Mouse (Mus musculus): ENCODE results near the gene Palm2. TPM values are rescaled to one million over a fixed set of nuclear protein-coding genes. Genes with fewer than 3 reads are reported as not detected.

Palm2 gene
- polyA plus RNA-seq, 1 experiment from 2014 or later = not detected

DNA sequence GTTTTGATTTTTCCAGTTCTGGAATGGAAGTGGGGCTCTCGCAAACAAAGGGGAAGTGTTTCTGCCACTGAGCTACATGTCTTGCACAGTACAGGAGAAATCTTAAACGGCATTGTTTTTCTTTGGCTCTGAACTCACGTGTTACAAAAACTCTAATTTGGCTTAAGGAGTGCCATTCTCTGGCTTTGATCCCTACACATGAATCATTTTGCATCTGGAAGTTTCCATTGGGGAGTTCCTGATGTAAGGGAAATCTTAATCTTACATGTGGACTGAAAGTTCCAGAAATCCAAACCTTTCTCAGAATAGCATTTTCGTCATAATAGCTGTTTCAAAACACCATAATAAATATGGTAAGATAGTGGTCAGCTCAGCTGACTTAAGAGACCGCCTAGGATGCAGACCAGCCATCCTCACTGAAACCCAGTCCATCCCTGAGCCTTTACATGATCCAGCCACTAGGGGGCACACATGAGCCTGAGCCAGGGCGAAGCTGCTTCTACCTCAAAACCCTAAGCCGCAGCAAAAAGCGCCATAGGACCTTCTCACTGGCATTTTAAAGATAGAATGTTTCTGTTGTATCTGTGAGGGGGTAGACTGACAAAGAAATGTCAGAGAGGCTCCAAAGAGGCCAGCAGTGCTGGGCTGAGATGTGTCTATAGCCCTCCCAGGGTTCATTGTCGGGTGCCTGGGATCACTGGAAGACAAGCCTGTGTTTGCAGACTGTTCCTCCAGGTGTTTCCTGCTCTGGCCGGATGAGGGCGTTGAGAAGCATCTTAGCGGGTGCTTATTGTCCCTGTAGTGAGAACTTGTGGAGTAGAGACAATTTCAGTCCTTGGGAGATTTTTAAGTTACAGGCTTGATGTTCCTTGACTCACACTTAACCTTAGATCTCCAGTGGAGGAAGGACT, 239.2 kb downstream of the Palm2 start:
- H3K27ac ChIP-seq = no peak overlapping the region
- 1% methylated on average over 11 of the region's 12 CpGs for WGBS (ENCODE audit: missing documents)
- no peak overlapping the region for H3K4me3 ChIP-seq (ENCODE audit: inconsistent target)
- no peaks in the 10 kb centered on the region for H3K79me2 ChIP-seq (ENCODE audit: inconsistent target)
- no peaks in the 10 kb centered on the region for H3K36me3 ChIP-seq (ENCODE audit: inconsistent target)

DNA sequence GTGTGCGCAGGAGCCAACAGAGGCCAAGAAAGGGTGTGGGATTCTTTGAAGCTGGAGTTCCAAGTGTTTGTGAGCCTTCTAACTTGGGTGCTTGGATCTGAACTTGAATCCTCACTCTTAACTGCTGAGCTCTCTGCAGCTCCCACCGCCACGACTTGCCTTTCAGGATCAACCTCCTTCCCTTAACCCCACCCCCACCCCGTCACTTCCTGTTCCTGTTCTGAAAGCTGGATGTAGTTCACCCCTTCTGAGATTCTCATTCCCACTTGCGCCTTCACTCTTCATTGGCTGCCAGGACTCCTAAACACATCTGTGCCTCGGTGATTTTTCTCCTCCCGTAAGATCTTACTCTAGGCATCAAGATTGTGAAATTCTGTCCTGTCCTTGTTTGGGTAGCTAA, 240.3 kb downstream of the Palm2 start:
- WGBS (ENCODE audit: missing documents) = 56% methylated on average over 7 of the region's 7 CpGs

DNA sequence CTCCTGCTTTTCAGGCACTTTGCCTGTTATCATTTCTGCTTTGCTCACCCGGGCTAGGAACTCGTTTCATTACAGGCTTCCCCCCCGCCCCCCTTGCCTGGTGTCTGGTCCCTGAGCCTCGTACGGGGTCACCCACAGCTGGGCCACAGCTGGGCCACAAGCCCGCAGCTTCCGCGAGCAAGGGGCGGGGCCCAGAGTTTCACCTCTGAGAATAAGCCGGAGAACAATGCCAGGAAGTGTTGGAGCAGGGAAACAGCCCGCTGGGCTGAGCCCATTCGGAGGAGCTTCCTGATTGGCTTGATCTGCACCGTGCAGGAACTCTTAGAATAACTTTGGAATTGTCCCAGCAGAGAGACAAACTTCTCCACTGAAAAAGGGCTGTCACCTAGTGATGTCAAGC, 241.3 kb downstream of the Palm2 start:
- H3K27ac ChIP-seq = no peak overlapping the region

More for the DNA sequence above, 240.3 kb downstream of the Palm2 start:
- H3K4me3 ChIP-seq (ENCODE audit: inconsistent target) = no peak overlapping the region
- no peaks in the 10 kb centered on the region for H3K79me2 ChIP-seq (ENCODE audit: inconsistent target)
- H3K36me3 ChIP-seq (ENCODE audit: inconsistent target) = no peaks in the 10 kb centered on the region
- no peak overlapping the region for H3K27ac ChIP-seq

DNA sequence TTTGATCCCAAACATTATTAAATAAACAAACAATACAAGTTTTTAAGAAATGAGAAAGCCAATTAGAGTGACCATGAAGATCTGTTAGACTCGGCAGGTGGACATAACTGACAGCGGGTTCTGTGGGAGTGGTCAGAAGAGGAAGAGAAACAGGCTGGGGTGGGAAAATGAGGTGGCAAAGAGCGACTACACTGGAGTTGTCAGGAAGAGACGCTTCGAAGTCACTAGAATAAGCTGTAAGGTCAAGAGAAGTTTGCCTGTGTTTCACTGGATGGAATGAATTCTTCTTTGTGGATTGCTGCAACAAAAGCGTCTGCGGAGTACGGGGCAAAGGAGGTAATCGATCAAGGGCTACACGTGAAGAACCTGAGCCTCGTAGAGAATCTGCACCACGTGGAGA, 243.9 kb downstream of the Palm2 start:
- no peaks in the 10 kb centered on the region for H3K79me2 ChIP-seq (ENCODE audit: inconsistent target)
- 64% methylated on average over 12 of the region's 12 CpGs for WGBS (ENCODE audit: missing documents)
- H3K36me3 ChIP-seq (ENCODE audit: inconsistent target) = no peaks in the 10 kb centered on the region
- no peak overlapping the region for H3K4me3 ChIP-seq (ENCODE audit: inconsistent target)
- no peak overlapping the region for H3K27ac ChIP-seq

More for the DNA sequence above, 241.3 kb downstream of the Palm2 start:
- Histone ChIP-seq H3K4me3 (ENCODE audit: inconsistent target) (no peak overlapping the region), H3K79me2 (ENCODE audit: inconsistent target) (no peaks in the 10 kb centered on the region), H3K36me3 (ENCODE audit: inconsistent target) (no peaks in the 10 kb centered on the region)
- WGBS (ENCODE audit: missing documents) = 0% methylated on average over 12 of the region's 13 CpGs

DNA sequence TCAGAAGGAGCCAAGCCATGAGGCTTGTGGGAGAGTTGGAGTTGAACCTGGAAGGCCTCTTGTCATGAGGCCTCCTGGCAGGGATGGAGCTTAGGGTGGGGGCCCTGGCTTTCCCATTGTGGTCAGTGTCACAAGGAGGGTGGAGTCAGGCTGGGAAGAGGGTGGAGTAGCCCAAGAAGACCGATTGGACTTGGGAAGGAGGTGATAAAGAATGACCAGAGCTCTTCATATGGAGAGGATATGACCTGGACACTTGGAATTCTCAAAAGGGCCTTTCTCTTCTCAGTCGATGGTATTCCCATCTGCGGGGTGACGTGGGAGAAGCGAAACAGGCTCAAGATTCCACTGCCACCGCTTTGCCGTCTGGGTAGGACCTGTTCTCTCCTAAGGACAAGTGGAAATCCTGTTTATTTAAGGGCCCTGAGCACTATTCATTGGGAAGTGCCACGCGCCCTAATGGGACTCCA, 245.0 kb downstream of the Palm2 start:
- H3K27ac ChIP-seq = no peak overlapping the region
- 84% methylated on average over 9 of the region's 9 CpGs for WGBS (ENCODE audit: missing documents)
- H3K4me3 ChIP-seq (ENCODE audit: inconsistent target) = no peak overlapping the region
- H3K36me3 ChIP-seq (ENCODE audit: inconsistent target) = no peaks in the 10 kb centered on the region
- H3K79me2 ChIP-seq (ENCODE audit: inconsistent target) = no peaks in the 10 kb centered on the region

DNA sequence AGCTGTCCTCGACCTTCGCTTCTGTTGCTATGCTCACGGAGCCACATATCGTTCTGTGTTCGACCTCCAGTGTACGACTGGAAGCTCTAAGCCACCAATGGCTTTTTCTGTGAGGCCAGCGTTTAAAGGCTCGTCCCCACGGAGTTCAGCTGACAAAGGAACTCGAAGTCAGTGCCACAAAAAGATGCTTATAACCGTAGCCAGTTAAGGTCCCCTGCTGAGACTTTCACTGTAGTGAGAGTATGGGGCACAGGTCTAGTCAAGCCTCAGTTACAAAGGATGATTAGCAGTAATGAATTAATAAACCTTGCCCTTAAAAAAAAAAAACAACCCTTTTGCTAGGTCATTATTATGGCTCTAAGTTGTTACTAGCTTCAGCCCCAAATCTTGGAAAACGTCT, 246.1 kb downstream of the Palm2 start:
- 91% methylated on average over 12 of the region's 12 CpGs for WGBS (ENCODE audit: missing documents)
- Histone ChIP-seq H3K79me2 (ENCODE audit: inconsistent target) (no peaks in the 10 kb centered on the region), H3K36me3 (ENCODE audit: inconsistent target) (no peaks in the 10 kb centered on the region), H3K4me3 (ENCODE audit: inconsistent target) (no peak overlapping the region), H3K27ac (no peak overlapping the region)

DNA sequence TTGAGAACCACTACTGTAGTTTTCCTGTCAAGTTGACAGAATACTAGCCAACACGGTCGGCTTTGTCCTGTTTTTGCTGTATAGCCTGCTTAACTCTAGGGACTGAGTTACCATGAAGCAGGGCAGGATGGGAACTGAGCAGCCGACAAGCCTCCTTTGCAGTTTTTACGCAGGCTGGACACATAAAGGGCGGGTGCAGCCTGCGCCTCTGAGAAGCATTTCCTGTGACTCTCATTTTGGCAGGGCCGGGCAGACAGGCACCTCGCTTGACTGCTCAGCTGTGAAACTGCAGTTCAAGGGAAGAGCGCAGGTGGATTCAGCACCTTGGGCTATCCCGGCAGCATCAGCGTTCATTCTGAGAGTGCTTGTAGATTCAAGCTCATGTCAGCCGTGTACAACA, 247.5 kb downstream of the Palm2 start:
- Histone ChIP-seq H3K4me3 (ENCODE audit: inconsistent target) (no peak overlapping the region), H3K79me2 (ENCODE audit: inconsistent target) (no peaks in the 10 kb centered on the region), H3K36me3 (ENCODE audit: inconsistent target) (no peaks in the 10 kb centered on the region), H3K27ac (no peak overlapping the region)
- 49% methylated on average over 12 of the region's 12 CpGs for WGBS (ENCODE audit: missing documents)

DNA sequence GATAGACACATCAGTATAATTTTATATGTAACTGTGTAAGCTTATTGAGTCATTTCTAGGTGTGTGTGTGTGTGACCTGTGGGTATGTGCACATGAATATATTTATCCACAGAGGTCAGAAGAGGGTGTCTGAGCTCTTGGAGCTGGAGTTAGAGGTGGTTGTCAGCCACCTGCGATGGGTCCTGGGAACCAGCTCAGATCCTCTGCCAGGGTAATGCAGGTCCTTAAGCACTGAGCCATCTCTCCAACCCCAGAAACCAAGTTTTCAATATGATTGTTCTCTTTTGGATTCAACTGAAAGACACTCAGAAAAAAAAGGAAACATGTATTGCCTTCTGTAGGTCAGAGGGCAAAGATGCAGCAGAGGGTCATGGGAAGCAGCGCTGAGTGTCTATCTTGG, 248.3 kb downstream of the Palm2 start:
- Histone ChIP-seq H3K27ac (no peak overlapping the region), H3K79me2 (ENCODE audit: inconsistent target) (no peaks in the 10 kb centered on the region), H3K36me3 (ENCODE audit: inconsistent target) (no peaks in the 10 kb centered on the region), H3K4me3 (ENCODE audit: inconsistent target) (no peak overlapping the region)
- 89% methylated on average over 2 of the region's 2 CpGs for WGBS (ENCODE audit: missing documents)

DNA sequence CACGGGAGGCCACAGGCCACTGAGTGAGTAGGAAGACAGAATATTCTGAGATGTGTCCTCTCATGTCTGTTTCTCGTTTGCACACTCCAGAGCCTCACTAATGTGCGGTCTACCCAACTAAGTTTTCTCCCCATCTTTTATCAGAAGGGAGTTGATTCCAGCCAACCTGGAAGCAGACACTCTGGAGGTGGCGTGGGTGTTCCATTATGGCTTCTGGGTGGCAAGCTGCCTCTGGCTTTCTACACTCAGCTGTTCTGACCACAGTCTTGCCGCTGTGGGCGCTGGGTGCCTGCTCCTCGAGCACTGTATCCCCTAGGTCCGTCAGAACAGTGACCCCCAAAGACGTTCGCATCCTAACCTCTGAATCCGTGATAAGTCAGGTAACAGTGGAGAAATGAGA, 248.9 kb downstream of the Palm2 start:
- Histone ChIP-seq H3K27ac (no peak overlapping the region), H3K79me2 (ENCODE audit: inconsistent target) (no peaks in the 10 kb centered on the region), H3K4me3 (ENCODE audit: inconsistent target) (no peak overlapping the region), H3K36me3 (ENCODE audit: inconsistent target) (no peaks in the 10 kb centered on the region)
- 86% methylated on average over 11 of the region's 11 CpGs for WGBS (ENCODE audit: missing documents)

DNA sequence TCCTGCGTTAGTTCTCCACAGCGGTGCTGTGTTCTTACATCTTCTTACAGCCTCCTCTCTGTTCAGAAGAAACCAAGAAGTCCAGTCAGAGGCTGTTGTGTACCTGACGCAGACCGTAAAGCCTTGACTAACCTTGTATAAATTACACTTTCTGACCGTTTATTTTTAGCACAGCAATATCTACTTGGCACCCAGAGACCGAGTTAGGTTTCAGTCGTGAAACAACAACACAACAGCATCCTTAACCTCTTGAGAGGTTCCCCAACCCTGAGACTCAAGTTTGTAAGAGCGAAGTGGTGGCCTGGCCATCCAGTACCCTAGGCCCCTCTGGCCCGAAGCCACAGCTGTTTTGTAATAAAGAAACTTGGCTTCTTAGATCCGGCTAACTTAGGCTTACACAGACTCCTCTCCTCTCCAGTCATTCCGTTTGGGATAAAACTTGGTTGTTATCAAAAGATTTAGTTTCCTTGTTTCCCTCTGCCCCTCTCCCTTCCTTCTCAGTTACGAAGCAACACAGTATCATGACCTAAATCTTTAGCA, 250.7 kb downstream of the Palm2 start:
- Histone ChIP-seq H3K4me3 (ENCODE audit: inconsistent target) (no peak overlapping the region), H3K79me2 (ENCODE audit: inconsistent target) (no peaks in the 10 kb centered on the region), H3K27ac (no peak overlapping the region), H3K36me3 (ENCODE audit: inconsistent target) (no peaks in the 10 kb centered on the region)
- WGBS (ENCODE audit: missing documents) = 86% methylated on average over 12 of the region's 12 CpGs

DNA sequence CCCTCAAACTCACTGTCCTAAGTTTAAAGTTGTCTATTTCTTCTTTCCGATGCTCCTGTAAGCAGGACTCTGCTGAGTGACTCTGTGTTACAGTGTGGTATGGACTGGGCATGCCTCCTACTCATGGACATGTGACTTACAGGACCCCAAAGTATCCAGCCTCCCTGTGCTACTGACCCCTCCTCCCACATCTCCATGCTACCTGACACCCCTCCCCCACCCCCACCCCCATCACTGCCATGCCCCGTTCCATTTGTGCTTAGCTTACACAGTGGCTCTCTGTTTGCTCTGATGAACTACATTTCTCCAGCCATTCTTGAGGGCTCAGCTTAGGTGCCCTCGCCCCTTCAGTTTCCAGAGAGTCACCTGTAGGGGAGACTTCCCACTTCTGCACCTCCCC, 252.7 kb downstream of the Palm2 start:
- WGBS (ENCODE audit: missing documents) = 80% methylated on average over 3 of the region's 3 CpGs
- no peaks in the 10 kb centered on the region for H3K36me3 ChIP-seq (ENCODE audit: inconsistent target)
- H3K27ac ChIP-seq = no peak overlapping the region
- no peak overlapping the region for H3K4me3 ChIP-seq (ENCODE audit: inconsistent target)
- no peaks in the 10 kb centered on the region for H3K79me2 ChIP-seq (ENCODE audit: inconsistent target)

DNA sequence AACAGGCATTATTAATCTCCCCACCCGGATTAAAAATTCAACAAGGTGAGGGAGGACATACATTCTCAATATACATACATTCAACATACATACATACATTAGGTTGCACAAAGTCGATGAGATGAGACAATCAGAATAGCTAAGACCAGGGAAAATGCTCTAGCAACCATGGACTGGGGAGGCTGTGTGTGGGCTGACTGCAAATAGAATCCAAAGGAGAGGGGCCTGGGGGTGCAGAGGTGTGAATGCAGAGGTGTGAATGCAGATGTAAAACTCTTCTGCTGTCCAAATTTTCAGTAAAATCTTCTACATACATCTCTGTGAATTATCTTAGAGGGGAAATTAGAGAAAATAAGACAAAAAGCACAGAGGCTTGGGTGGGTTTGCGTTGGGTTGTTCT, 253.5 kb downstream of the Palm2 start:
- no peaks in the 10 kb centered on the region for H3K36me3 ChIP-seq (ENCODE audit: inconsistent target)
- H3K79me2 ChIP-seq (ENCODE audit: inconsistent target) = no peaks in the 10 kb centered on the region
- H3K4me3 ChIP-seq (ENCODE audit: inconsistent target) = no peak overlapping the region
- no peak overlapping the region for H3K27ac ChIP-seq
- WGBS (ENCODE audit: missing documents) = 77% methylated on average over 3 of the region's 3 CpGs

DNA sequence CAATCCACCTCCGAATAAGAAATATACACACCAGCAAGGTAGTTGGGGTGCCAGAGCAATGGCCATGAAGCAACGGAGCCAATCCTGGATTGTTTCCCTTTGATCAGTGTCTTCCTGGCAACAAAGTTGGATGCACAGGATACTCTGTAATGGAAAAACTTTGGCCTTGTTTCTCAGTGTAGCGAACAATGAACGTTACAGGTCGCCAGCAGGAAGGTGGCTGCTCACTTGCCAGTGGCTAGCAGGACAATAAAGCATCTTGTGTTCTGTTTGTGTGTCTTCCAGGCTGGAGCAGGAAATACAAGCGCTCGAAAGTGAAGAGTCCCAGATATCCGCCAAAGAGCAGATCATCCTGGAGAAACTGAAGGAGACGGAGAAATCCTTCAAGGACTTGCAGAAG, 254.1 kb downstream of the Palm2 start:
- H3K36me3 ChIP-seq (ENCODE audit: inconsistent target) = no peaks in the 10 kb centered on the region
- H3K79me2 ChIP-seq (ENCODE audit: inconsistent target) = no peaks in the 10 kb centered on the region
- no peak overlapping the region for H3K27ac ChIP-seq
- H3K4me3 ChIP-seq (ENCODE audit: inconsistent target) = no peak overlapping the region
- WGBS (ENCODE audit: missing documents) = 88% methylated on average over 9 of the region's 9 CpGs

DNA sequence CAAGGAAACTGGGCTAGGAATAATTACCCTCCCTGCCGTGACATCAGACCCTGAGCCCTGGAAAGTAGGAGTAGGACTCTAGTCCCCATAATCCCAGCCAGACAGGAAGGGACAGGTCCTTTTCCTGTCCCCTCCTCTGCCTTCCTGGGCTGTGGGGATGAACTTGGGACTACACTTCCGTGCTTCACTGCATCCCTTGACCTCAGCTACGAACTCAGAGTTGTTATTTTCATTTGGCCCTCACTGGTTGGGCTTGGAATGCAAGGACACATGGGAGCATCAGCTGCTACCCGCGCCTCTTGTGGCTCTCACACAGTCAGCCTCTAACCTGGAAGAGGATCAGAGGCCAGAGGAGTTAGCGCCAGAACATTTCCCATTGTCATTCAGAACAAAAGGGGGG, 256.0 kb downstream of the Palm2 start:
- no peak overlapping the region for H3K4me3 ChIP-seq (ENCODE audit: inconsistent target)
- no peaks in the 10 kb centered on the region for H3K36me3 ChIP-seq (ENCODE audit: inconsistent target)
- H3K79me2 ChIP-seq (ENCODE audit: inconsistent target) = no peaks in the 10 kb centered on the region
- 88% methylated on average over 6 of the region's 6 CpGs for WGBS (ENCODE audit: missing documents)
- H3K27ac ChIP-seq = no peak overlapping the region

DNA sequence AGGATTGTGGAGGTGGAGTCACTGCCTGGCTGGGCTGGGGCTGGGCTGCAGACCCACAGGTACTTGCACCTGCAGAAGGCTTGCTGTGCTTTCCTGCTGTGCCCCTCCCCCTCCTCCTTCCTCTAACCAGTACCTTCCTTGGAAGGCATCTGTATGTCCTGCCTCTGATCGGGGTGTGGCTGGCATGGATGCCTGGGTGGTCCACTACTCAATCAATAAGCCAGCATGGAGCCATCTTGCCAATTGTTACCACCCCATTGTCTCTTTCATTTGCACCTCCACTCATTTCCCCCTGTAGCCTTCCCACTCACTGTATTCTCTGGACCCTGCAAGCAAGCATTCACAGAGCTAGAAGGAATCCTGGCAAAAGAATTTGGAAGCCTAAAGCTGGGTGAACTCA, 256.8 kb downstream of the Palm2 start:
- H3K79me2 ChIP-seq (ENCODE audit: inconsistent target) = no peaks in the 10 kb centered on the region
- 81% methylated on average over 1 of the region's 1 CpGs for WGBS (ENCODE audit: missing documents)

More for the DNA sequence above, 256.8 kb downstream of the Palm2 start:
- Histone ChIP-seq H3K36me3 (ENCODE audit: inconsistent target) (no peaks in the 10 kb centered on the region), H3K27ac (no peak overlapping the region), H3K4me3 (ENCODE audit: inconsistent target) (no peak overlapping the region)
